Mouse (Mus musculus): Measurements from ENCODE around the gene Olfr666. TPM values are rescaled to one million over a fixed set of nuclear protein-coding genes. Genes with fewer than 3 reads are reported as not detected.
"Not testable (repeated sequence)": the region's sequence is repeated elsewhere in the genome, so short reads cannot be mapped to it uniquely, and the experiment has no call there.

The Olfr666 gene
- polyA plus RNA-seq (2021), result not detected

GRCm38 (mm10) chr7:104895852-104896251 is at the start of gene Olfr666:
Olfr666 (minus strand) TSS chr7:104895952.
- no peak for DNase-seq (ENCODE audit: low read depth, low spot score)
- no peak for TF ChIP-seq CTCF (IDR thresholded peaks at IDR 0.05)
- in situ Hi-C loops (cut with MboI; ENCODE audit: low pct_unique_long_range_greater_than_20kb), result no loop called here
- no peak for ATAC-seq
- no peaks in the 10 kb centered on the region for H3K27me3 ChIP-seq
- POLR2A ChIA-PET, result no interaction called here
- CTCF ChIA-PET, result no interaction called here

DNA sequence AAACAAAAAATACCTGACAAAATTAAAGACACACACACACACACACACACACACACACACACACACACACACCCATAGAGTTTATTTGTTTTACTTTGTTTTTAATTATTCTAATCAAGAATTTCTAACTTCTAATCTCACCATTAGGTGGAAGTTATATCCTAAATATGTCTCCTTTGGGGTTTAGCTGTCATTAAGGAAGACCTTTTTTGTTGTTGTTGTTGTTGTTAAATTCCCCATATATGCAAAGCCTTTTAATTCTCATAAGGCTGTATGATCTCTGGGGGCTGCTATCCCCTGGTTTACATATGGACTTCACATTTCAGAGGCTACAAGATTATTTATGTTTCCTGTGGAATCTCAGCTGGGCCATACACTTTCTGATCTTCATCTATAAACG is 38.2 kb upstream of the Olfr666 start, which contains the start of gene Olfr669:
TSS of gene Olfr669 (plus strand) at position 301 of the 400 bp plus-strand sequence.
- no peaks in the 10 kb centered on the region for H3K27me3 ChIP-seq
- no peak for TF ChIP-seq CTCF (IDR thresholded peaks at IDR 0.05)
- DNase-seq (ENCODE audit: low read depth, low spot score) (no peak), ATAC-seq (no peak)
- ChIA-PET CTCF (no interaction called here), POLR2A (no interaction called here)
- in situ Hi-C loops (cut with MboI; ENCODE audit: low pct_unique_long_range_greater_than_20kb), result no loop called here

DNA sequence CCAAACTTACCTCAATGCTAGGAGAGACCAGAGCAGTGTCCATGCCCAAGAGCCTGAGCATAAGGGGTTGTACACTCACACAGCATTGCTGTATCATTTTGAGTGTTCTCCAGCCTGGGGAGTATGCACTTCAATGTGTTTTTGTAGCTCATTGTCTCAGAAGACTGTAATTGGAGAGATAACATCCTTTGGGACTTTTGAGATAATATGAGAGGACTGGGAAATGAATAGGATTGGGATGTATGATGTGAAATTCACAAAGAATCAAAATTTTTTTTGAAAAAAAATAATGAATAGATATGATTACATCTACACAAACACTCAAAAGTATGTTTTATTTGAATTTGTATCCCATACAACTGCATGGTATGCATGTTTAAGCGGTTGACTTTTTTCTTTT is 32.2 kb upstream of the Olfr666 start, which contains the start of gene Olfr668:
TSS of gene Olfr668 (minus strand) at position 101 of the 400 bp plus-strand sequence.
- ChIA-PET POLR2A (no interaction called here), CTCF (no interaction called here)
- no peaks in the 10 kb centered on the region for H3K27me3 ChIP-seq
- DNase-seq (ENCODE audit: low read depth, low spot score) (no peak), ATAC-seq (no peak)
- in situ Hi-C loops (cut with MboI; ENCODE audit: low pct_unique_long_range_greater_than_20kb), result no loop called here
- TF ChIP-seq CTCF (IDR thresholded peaks at IDR 0.05), result no peak

DNA sequence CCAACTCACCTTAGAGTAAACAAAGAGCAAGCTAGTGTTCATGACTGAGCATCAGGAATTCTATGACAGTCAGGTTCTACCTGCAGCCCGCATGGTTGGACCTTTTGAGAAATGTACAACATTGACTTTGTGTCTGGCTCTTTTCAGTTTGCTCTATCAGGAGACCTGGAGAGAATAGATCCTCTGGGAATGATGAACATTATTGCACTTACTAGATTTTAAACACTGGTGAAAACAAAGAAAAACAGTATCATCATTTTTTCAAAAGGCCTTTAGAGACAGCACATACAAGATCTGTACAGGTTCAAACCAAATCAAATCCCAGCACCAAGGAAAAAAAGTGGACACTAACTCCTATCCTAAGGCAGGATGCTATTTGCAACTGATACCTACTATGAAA is 25.6 kb upstream of the Olfr666 start, which contains the start of gene Olfr667:
TSS of gene Olfr667 (minus strand) at position 101 of the 400 bp plus-strand sequence.
- POLR2A ChIA-PET, result no interaction called here
- TF ChIP-seq CTCF (IDR thresholded peaks at IDR 0.05), result no peak
- no peaks in the 10 kb centered on the region for H3K27me3 ChIP-seq
- ATAC-seq (no peak), DNase-seq (ENCODE audit: low read depth, low spot score) (no peak)
- in situ Hi-C loops (cut with MboI; ENCODE audit: low pct_unique_long_range_greater_than_20kb), result no loop called here
- CTCF ChIA-PET, result no interaction called here

DNA sequence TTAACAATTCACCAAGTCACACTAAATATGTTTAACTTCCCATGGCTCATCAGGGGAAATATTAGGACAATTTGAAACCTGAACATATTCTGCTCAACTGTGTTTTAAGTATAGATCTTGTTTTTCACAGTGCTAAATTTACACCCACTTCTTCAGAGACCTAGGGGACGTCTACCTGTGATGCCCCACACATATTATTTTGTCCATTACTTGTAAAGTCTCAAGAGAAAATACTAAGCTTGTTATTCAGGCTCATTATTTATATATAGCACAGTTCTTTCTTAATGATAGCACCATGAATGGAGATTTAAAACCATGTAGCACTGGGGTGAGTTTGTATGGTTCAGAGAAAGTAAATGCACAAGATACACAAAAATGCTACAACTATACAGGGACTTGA is 18.0 kb downstream of the Olfr666 start, which contains the start of gene Olfr665:
TSS of gene Olfr665 (plus strand) at position 301 of the 400 bp plus-strand sequence.
- no peak for TF ChIP-seq CTCF (IDR thresholded peaks at IDR 0.05)
- in situ Hi-C loops (cut with MboI; ENCODE audit: low pct_unique_long_range_greater_than_20kb), result no loop called here
- POLR2A ChIA-PET, result no interaction called here
- ATAC-seq (no peak), DNase-seq (ENCODE audit: low read depth, low spot score) (no peak)
- CTCF ChIA-PET, result no interaction called here
- no peaks in the 10 kb centered on the region for H3K27me3 ChIP-seq

DNA sequence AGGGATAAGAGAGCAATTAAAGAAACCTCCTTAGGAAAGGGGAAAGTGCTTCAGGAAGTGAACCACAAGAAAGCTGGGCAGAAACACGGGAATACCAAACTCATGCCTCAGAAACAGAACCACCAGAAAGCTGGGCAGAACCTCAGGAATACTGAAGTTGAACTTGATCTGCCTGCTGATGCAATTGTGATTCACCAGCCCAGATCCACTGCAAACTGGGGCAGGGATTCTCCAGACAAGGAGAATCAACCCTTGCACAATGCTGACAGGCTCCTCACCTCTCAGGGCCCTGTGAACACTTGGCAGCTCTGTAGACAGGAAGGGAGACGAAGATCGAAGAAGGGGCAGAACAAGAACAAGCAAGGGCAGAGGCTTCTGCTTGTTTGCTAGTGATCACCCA is 34.4 kb downstream of the Olfr666 start:
- CTCF ChIA-PET, result no interaction called here
- no peak for DNase-seq (ENCODE audit: low read depth, low spot score)
- no peaks in the 10 kb centered on the region for H3K27me3 ChIP-seq
- no peak for ATAC-seq
- in situ Hi-C loops (cut with MboI; ENCODE audit: low pct_unique_long_range_greater_than_20kb), result no loop called here
- POLR2A ChIA-PET, result no interaction called here
- TF ChIP-seq CTCF (IDR thresholded peaks at IDR 0.05), result no peak

DNA sequence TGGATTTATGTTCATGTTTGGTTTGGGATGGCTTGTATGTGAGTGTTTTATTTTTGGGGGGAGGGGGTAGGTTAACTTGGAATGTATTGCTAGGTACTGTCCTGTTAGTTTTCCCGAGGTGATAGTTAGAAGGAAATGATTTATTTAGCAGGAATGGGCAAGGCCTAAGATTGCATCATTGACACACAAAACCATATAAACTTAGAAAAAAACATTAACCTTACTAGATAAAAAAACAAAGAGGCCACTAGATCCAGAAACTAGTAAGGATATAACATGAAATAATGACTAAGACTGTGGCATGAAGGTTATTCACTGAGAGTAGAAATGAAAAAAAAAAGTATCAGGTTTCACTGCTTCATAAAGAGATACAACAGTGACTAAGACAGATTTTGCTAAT is 38.1 kb downstream of the Olfr666 start:
- POLR2A ChIA-PET, result no interaction called here
- TF ChIP-seq CTCF (IDR thresholded peaks at IDR 0.05), result no peak
- H3K27me3 ChIP-seq, result no peaks in the 10 kb centered on the region
- CTCF ChIA-PET, result no interaction called here
- in situ Hi-C loops (cut with MboI; ENCODE audit: low pct_unique_long_range_greater_than_20kb), result no loop called here
- ATAC-seq (no peak), DNase-seq (ENCODE audit: low read depth, low spot score) (no peak)

GRCm38 (mm10) chr7:104856709-104857108 is 39.0 kb downstream of the Olfr666 start, which contains the start of gene Usp17la:
Usp17la (plus strand) TSS chr7:104857009.
- CTCF ChIA-PET; ATAC-seq; in situ Hi-C loops (cut with MboI; ENCODE audit: low pct_unique_long_range_greater_than_20kb); POLR2A ChIA-PET; H3K27me3 ChIP-seq; DNase-seq (ENCODE audit: low read depth, low spot score): not testable (repeated sequence)

DNA sequence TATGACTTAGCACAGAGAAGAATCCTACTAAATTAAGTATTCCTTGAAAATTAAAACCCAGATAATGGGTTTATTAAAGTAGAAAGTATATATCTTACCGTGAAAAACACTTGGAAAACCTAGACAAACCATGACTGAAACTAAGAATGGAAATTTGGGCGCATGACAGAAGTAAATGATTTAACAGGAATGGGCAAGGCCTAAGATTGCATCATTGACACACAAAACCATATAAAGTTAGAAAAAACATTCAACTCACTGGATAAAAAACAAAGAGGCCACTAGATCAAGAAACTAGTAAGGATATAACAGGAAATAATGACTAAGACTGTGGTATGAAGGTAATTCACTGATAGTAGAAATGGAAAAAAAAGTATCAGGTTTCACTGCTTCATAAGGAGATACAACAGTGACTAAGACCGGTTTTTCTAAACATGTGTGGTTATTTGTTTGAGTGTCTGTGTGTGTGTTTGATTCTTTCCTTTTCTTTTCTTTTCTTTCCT is 40.5 kb downstream of the Olfr666 start:
- H3K27me3 ChIP-seq, result no peaks in the 10 kb centered on the region
- DNase-seq (ENCODE audit: low read depth, low spot score), result no peak
- TF ChIP-seq CTCF (IDR thresholded peaks at IDR 0.05), result no peak
- CTCF ChIA-PET, result no interaction called here
- POLR2A ChIA-PET, result no interaction called here
- ATAC-seq, result no peak
- in situ Hi-C loops (cut with MboI; ENCODE audit: low pct_unique_long_range_greater_than_20kb), result no loop called here

DNA sequence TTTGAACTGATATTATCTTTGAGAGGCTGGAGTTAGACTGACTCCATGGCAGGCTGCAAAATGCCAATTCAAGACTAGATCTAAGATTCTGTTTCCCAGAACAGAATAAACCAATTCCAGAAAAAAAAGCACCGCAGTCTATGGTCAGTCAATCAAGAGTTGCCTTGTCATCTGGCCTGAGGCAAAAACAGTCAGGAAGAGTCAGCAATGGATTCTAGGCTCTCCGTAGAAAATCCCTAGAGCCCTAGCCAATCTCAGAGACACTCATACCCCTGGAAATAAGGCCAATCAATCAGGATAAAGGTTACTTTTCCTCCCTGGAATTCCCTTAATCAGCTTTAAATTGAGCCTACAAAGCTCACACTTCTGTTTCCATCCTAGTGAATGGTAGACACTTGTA is 44.2 kb downstream of the Olfr666 start:
- CTCF ChIA-PET; ATAC-seq; in situ Hi-C loops (cut with MboI; ENCODE audit: low pct_unique_long_range_greater_than_20kb): not testable (repeated sequence)

DNA sequence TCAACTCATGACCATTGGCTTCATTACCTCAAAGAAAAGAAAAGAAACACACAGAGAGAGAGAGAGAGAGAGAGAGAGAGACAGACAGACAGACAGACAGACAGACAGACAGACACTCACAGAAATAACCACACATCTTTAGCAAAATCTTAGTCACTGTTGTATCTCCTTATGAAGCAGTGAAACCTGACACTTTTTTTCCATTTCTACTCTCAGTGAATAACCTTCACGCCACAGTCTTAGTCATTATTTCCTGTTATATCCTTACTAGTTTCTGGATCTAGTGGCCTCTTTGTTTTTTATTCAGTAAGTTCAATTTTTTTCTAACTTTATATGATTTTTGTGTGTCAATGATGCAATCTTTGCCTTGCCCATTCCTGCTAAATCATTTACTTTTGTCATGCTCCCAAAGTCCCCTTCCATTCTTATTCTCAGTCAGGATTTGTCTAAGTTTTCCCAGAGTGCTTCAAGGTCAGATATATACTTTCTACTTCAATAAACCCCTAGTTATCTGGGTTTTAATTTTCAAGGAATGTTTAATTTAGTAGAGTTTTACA is 51.9 kb downstream of the Olfr666 start:
- no peak for DNase-seq (ENCODE audit: low read depth, low spot score)

More for the DNA sequence above, 44.2 kb downstream of the Olfr666 start:
- DNase-seq (ENCODE audit: low read depth, low spot score); H3K27me3 ChIP-seq; POLR2A ChIA-PET: not testable (repeated sequence)

GRCm38 (mm10) chr7:104842503-104842902 is 53.2 kb downstream of the Olfr666 start, which contains the start of gene Usp17lb:
Usp17lb (minus strand) TSS chr7:104842603.
- no peaks in the 10 kb centered on the region for H3K27me3 ChIP-seq
- in situ Hi-C loops (cut with MboI; ENCODE audit: low pct_unique_long_range_greater_than_20kb), result no loop called here
- ChIA-PET CTCF (no interaction called here), POLR2A (no interaction called here)
- DNase-seq (ENCODE audit: low read depth, low spot score) (no peak), ATAC-seq (no peak)
- TF ChIP-seq CTCF (IDR thresholded peaks at IDR 0.05), result no peak

More for the DNA sequence above, 51.9 kb downstream of the Olfr666 start:
- in situ Hi-C loops (cut with MboI; ENCODE audit: low pct_unique_long_range_greater_than_20kb), result no loop called here
- TF ChIP-seq CTCF (IDR thresholded peaks at IDR 0.05), result no peak
- ATAC-seq, result no peak
- ChIA-PET CTCF (no interaction called here), POLR2A (no interaction called here)
- no peaks in the 10 kb centered on the region for H3K27me3 ChIP-seq

Other genes starting within 250 kb of the Olfr666 start
- gene Olfr658, start 248.6 kb downstream of the Olfr666 start, polyA plus RNA-seq (2021), result not detected
- gene Olfr659, start 229.2 kb downstream of the Olfr666 start, polyA plus RNA-seq (2021), result not detected
- gene Olfr661, start 209.5 kb downstream of the Olfr666 start, polyA plus RNA-seq (2021), result not detected
- gene Usp17le, start 118.5 kb downstream of the Olfr666 start, polyA plus RNA-seq (2021), result not detected
- not detected for gene Usp17lb, start 53.3 kb downstream of the Olfr666 start, polyA plus RNA-seq (2021)
- not detected for gene Usp17la, start 38.9 kb downstream of the Olfr666 start, polyA plus RNA-seq (2021)
- not detected for gene Olfr665, start 17.9 kb downstream of the Olfr666 start, polyA plus RNA-seq (2021)
- not detected for gene Olfr667, start 25.5 kb upstream of the Olfr666 start, polyA plus RNA-seq (2021)
- not detected for gene Olfr668, start 32.1 kb upstream of the Olfr666 start, polyA plus RNA-seq (2021)
- gene Olfr669, start 38.3 kb upstream of the Olfr666 start, polyA plus RNA-seq (2021), result not detected
- not detected for gene Olfr670, start 66.7 kb upstream of the Olfr666 start, polyA plus RNA-seq (2021)
- gene Olfr671, start 83.2 kb upstream of the Olfr666 start, polyA plus RNA-seq (2021), result not detected
- gene Olfr672, start 106.1 kb upstream of the Olfr666 start, polyA plus RNA-seq (2021), result not detected
- gene Olfr675, start 132.5 kb upstream of the Olfr666 start, polyA plus RNA-seq (2021), result not detected
- gene Olfr676, start 136.7 kb upstream of the Olfr666 start, polyA plus RNA-seq (2021), result not detected
- gene Olfr677, start 155.4 kb upstream of the Olfr666 start, polyA plus RNA-seq (2021), result not detected
- gene Olfr678, start 168.5 kb upstream of the Olfr666 start, polyA plus RNA-seq (2021), result not detected
- not detected for gene Olfr679, start 185.3 kb upstream of the Olfr666 start, polyA plus RNA-seq (2021)
- gene Olfr680-ps1, start 196.9 kb upstream of the Olfr666 start, polyA plus RNA-seq (2021), result not detected
- gene Olfr681, start 220.9 kb upstream of the Olfr666 start, polyA plus RNA-seq (2021), result not detected

Measured in Patski (cell line).